Mouse (Mus musculus) activated CD4-positive, CD25-positive, alpha-beta regulatory T cell, adult 9 weeks (primary cell): Measurements from ENCODE around the gene Uba52. TPM values are rescaled to one million over a fixed set of nuclear protein-coding genes. Genes with fewer than 3 reads are reported as not detected.

Experiments
- polyA plus RNA-seq: library from polyadenylated mRNA; unstranded; fragments of 100-300 nt; shearing (Covaris generic); gene quantifications from one replicate; pipeline ENCODE4 v1.2.1, GENCODE M21; 2017

Gene Uba52
- polyA plus RNA-seq = 1,261 TPM

GRCm38 (mm10) chr8:70510228-70510915 lies at the start of gene Uba52:
Gene Uba52, minus strand, starts transcription at chr8:70510801.

GRCm38 (mm10) chr8:70539077-70539813 lies 28.6 kb upstream of the Uba52 start, which contains the start of gene Ell:
Gene Ell, plus strand, starts transcription at chr8:70539457.

GRCm38 (mm10) chr8:70527512-70528181 lies 17.0 kb upstream of the Uba52 start, which contains the start of the genes Fkbp8 and Kxd1:
Gene Fkbp8, plus strand, starts transcription at chr8:70527724.
Gene Kxd1, minus strand, starts transcription at chr8:70527956.

GRCm38 (mm10) chr8:70506328-70507026 lies 4.1 kb downstream of the Uba52 start, which contains the start of gene Rex1bd:
Gene Rex1bd, minus strand, starts transcription at chr8:70506752.

GRCm38 (mm10) chr8:70492664-70493640 lies 17.6 kb downstream of the Uba52 start, which contains the start of gene Crlf1:
Gene Crlf1, plus strand, starts transcription at chr8:70493158.

GRCm38 (mm10) chr8:70486941-70487520 lies 23.6 kb downstream of the Uba52 start, which contains the start of gene Tmem59l:
Gene Tmem59l, minus strand, starts transcription at chr8:70487358.

GRCm38 (mm10) chr8:70476333-70477268 lies 34.0 kb downstream of the Uba52 start, which contains the start of gene Klhl26:
Gene Klhl26, minus strand, starts transcription at chr8:70476968.

Other genes with a start within 250 kb of the Uba52 start
- 0.27 TPM for gene Homer3, start 228.0 kb downstream of the Uba52 start, polyA plus RNA-seq
- gene Ddx49, start 208.3 kb downstream of the Uba52 start, polyA plus RNA-seq = 52.9 TPM
- gene Cope, start 208.3 kb downstream of the Uba52 start, polyA plus RNA-seq = 354 TPM
- gene Cers1, start 195.0 kb downstream of the Uba52 start, polyA plus RNA-seq = not detected
- 0.28 TPM for gene Gdf1, start 181.0 kb downstream of the Uba52 start, polyA plus RNA-seq
- 4.7 TPM for gene Upf1, start 157.5 kb downstream of the Uba52 start, polyA plus RNA-seq
- 0.20 TPM for gene Comp, start 137.2 kb downstream of the Uba52 start, polyA plus RNA-seq
- 14.5 TPM for gene Crtc1, start 71.2 kb downstream of the Uba52 start, polyA plus RNA-seq
- 15.2 TPM for gene Klhl26, start 33.8 kb downstream of the Uba52 start, polyA plus RNA-seq
- not detected for gene Tmem59l, start 23.4 kb downstream of the Uba52 start, polyA plus RNA-seq
- not detected for gene Crlf1, start 17.6 kb downstream of the Uba52 start, polyA plus RNA-seq
- 105 TPM for gene Rex1bd, start 4.0 kb downstream of the Uba52 start, polyA plus RNA-seq
- gene Fkbp8, start 16.9 kb upstream of the Uba52 start, polyA plus RNA-seq = 429 TPM
- gene Kxd1, start 17.2 kb upstream of the Uba52 start, polyA plus RNA-seq = 94.0 TPM
- gene Ell, start 28.7 kb upstream of the Uba52 start, polyA plus RNA-seq = 41.2 TPM
- gene Isyna1, start 83.6 kb upstream of the Uba52 start, polyA plus RNA-seq = 71.1 TPM
- gene Ssbp4, start 98.1 kb upstream of the Uba52 start, polyA plus RNA-seq = 17.3 TPM
- gene Lrrc25, start 105.4 kb upstream of the Uba52 start, polyA plus RNA-seq = 0.33 TPM
- gene Gdf15, start 121.7 kb upstream of the Uba52 start, polyA plus RNA-seq = not detected
- gene Pgpep1, start 149.6 kb upstream of the Uba52 start, polyA plus RNA-seq = 8.9 TPM
- 297 TPM for gene Lsm4, start 162.4 kb upstream of the Uba52 start, polyA plus RNA-seq
- 18.4 TPM for gene Jund, start 188.1 kb upstream of the Uba52 start, polyA plus RNA-seq
- gene Iqcn, start 192.7 kb upstream of the Uba52 start, polyA plus RNA-seq = 0.13 TPM
- not detected for gene Gm3336, start 207.7 kb upstream of the Uba52 start, polyA plus RNA-seq
- gene Pde4c, start 212.9 kb upstream of the Uba52 start, polyA plus RNA-seq = 0.61 TPM
- 11.2 TPM for gene Rab3a, start 243.9 kb upstream of the Uba52 start, polyA plus RNA-seq